Mouse (Mus musculus) yolk sac, embryonic 10.5 days (tissue): ENCODE results near the gene Alppl2.

Experiments
- DNase-seq: peaks from one replicate; pipeline ENCODE4 v3.0.0-alpha.2; 2017; ENCODE audit warnings: low spot score

The Alppl2 gene

DNA sequence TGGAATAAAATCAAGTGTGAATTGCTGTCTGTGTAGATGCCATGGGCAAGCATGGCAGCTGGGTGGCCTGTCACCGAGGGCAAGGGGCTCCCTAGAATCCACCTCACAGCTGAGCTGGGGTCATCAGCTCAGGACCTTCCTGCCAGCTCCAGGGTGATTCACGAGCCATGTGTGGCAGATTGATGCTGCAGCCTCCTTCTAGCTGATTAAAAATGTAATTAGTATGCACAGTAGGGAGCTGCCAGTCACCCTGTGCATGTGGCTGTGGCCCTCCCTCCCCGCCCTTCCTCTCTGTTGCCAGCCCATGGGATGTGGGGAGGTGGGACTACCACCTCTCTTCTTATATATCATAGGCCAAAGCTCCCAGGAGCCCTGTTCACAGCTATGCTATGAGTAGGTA lies 39.7 kb downstream of the Alppl2 start:
- DNase-seq: no peak

GRCm38 (mm10) chr1:87041814-87042438 lies 47.8 kb downstream of the Alppl2 start:
- DNase-seq: peak; percentile 56

DNA sequence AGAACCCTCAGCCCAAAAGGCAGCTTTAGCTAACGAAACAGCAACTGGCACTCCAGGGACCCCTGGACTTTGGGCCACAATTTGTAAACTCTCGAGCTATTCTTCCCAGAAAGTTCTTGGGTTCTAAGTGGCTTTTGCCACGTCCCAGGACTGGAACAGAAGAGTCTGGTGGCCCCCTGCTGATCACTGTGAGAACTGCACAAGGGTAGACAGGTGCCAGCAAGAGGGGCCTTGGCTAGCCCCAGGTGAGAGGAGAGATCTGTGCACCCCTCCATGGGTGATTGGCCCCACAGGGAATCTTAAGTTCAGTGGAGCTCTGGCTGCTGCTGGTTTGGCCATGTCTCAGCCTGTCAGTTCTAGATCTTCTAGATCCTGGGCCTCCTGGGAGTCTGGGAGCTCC lies 48.6 kb downstream of the Alppl2 start:
- peak; percentile 37 for DNase-seq

GRCm38 (mm10) chr1:87038477-87039070 lies 51.2 kb downstream of the Alppl2 start:
- DNase-seq: no peak
